Mouse (Mus musculus) small intestine, adult 2 months (tissue): ENCODE results near the gene Tab1.

Experiments used
- CTCF ChIP-seq: fragments of 200-500 bp; IDR thresholded peaks from 2 replicates; pipeline ENCODE4 v1.5.1; 2012; ENCODE audit warnings: low read depth, mild to moderate bottlenecking, control low read depth, inconsistent platforms, low read length, moderate library complexity, mixed read lengths; ENCODE audit not compliant: insufficient replicate concordance, insufficient read length; ENCODE audit errors: extremely low read depth
- POLR2A ChIP-seq: fragments of 200-500 bp; IDR thresholded peaks from 2 replicates; pipeline ENCODE4 v1.6.1; 2012; ENCODE audit warnings: low read depth, mild to moderate bottlenecking, control low read depth, inconsistent platforms, low read length, moderate library complexity

- no peak for TF ChIP-seq CTCF
- no peak for TF ChIP-seq POLR2A
These were observed 59.3 kb downstream of the Tab1 start for GRCm38 (mm10) chr15:80192246-80192585.
